Mouse (Mus musculus): ENCODE measurements around the gene Rpl31. TPM values are rescaled to one million over a fixed set of nuclear protein-coding genes. Genes with fewer than 3 reads are reported as not detected.
A peak's percentile ranks its signal among the peaks of the same experiment; 100 is the strongest.

Rpl31 gene
- polyA plus RNA-seq, 1 experiment = 599 TPM

DNA sequence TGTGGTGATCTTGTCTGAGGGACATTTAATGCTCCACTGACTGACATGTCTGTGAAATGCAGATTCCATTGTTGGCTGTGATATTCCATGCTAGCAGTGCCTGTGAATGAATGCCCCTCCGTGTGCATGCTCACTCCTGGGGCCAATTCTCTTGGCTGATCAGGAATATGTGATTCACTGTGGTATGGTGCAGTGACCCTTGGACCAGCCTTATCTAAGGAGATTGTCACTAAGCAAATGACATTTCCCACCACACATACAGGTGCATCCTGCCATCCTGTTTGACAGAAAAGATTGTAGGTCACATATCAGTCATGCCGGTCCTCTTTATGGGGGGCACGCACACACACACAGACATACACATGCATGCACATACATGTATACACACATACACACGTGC is 35.2 kb upstream of the Rpl31 start:
- no peak for DNase-seq
- Histone ChIP-seq H3K4me1 (ENCODE audit: control insufficient read depth, insufficient read depth, low read length) (peaks cover 3% of the 10 kb centered on the region; the same call in 1 of the 2 replicates), H3K27me3 (ENCODE audit: control insufficient read depth, insufficient read depth, low read length) (no peaks in the 10 kb centered on the region), H3K27ac (ENCODE audit: insufficient read depth, low read length) (no peak overlapping the region), H3K4me3 (replicated peaks; ENCODE audit: insufficient read depth, low read depth, low read length) (no peak overlapping the region)
- WGBS = 81% methylated on average over 4 of the region's 4 CpGs
- TF ChIP-seq CTCF (IDR thresholded peaks at IDR 0.05; ENCODE audit: borderline replicate concordance, insufficient read depth, low read depth, low read length) (no peak), POLR2A (IDR thresholded peaks at IDR 0.05; ENCODE audit: borderline replicate concordance, insufficient read depth, low read length) (no peak)

DNA sequence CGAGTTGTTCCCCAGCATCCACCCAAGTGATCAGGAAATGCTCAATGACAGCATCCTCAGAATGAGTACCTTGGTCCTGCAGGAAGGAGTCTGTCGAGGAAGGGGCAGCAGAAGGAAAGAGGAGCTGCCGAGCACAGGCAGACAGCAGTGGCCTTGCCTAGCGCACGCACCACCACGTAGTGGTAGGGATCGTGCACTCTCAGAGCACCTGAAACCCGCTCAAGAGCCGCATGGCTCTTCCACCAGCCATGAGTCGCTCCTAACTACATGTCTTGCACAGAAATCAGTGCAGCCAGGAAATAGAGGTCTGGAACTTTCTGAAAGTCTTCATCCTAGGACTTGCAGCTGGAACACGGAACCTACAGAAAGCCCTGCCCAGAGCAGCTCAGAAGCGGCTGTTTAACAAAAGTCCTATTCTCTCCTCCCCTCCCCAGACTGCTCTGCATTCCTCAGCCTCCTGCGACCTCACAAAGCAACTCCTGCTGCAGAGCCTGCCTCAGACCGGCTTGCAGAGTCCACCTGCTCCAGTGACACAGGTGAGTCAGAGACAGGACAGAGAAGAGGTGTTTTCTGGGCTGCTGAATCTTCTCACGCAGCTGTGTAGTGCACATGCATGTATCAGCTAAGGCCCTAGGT is 32.0 kb upstream of the Rpl31 start:
- H3K27me3 ChIP-seq (ENCODE audit: control insufficient read depth, insufficient read depth, low read length) = no peaks in the 10 kb centered on the region
- DNase-seq = no peak
- H3K27ac ChIP-seq (ENCODE audit: insufficient read depth, low read length) = no peak overlapping the region
- 52% methylated on average over 15 of the region's 15 CpGs for WGBS
- H3K4me1 ChIP-seq (ENCODE audit: control insufficient read depth, insufficient read depth, low read length) = peaks cover 3% of the 10 kb centered on the region; the same call in 1 of the 2 replicates
- no peak for TF ChIP-seq POLR2A (IDR thresholded peaks at IDR 0.05; ENCODE audit: borderline replicate concordance, insufficient read depth, low read length)
- no peak for TF ChIP-seq CTCF (IDR thresholded peaks at IDR 0.05; ENCODE audit: borderline replicate concordance, insufficient read depth, low read depth, low read length)
- H3K4me3 ChIP-seq (replicated peaks; ENCODE audit: insufficient read depth, low read depth, low read length) = no peak overlapping the region

DNA sequence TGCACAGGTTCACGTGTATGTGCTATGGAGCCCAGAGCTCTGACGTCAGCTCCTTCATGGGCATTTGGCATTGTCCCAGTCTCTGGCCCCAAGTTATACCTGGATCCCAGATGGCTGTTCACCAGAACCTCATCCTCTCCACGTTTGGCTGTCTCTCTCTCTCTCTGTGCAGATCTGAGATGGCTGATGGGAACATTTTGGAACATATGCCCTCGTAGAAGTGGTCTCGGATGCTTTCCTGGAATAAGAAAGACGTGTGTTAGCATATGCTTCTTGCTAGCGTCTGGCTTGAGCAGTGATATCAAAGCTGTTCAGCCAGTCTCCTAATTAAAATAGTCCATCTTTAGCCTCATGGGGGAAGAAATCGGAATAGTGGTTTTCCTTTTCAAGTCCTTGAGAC is 30.9 kb upstream of the Rpl31 start:
- no peaks in the 10 kb centered on the region for H3K4me1 ChIP-seq (ENCODE audit: control insufficient read depth, insufficient read depth, low read length)
- H3K27me3 ChIP-seq (ENCODE audit: control insufficient read depth, insufficient read depth, low read length) = no peaks in the 10 kb centered on the region
- TF ChIP-seq CTCF (IDR thresholded peaks at IDR 0.05; ENCODE audit: borderline replicate concordance, insufficient read depth, low read depth, low read length) = no peak
- no peak for TF ChIP-seq POLR2A (IDR thresholded peaks at IDR 0.05; ENCODE audit: borderline replicate concordance, insufficient read depth, low read length)
- H3K27ac ChIP-seq (ENCODE audit: insufficient read depth, low read length) = no peak overlapping the region
- no peak overlapping the region for H3K4me3 ChIP-seq (replicated peaks; ENCODE audit: insufficient read depth, low read depth, low read length)
- WGBS = 33% methylated on average over 8 of the region's 8 CpGs
- peak in 1 of 2 experiments; percentile 29 for DNase-seq

DNA sequence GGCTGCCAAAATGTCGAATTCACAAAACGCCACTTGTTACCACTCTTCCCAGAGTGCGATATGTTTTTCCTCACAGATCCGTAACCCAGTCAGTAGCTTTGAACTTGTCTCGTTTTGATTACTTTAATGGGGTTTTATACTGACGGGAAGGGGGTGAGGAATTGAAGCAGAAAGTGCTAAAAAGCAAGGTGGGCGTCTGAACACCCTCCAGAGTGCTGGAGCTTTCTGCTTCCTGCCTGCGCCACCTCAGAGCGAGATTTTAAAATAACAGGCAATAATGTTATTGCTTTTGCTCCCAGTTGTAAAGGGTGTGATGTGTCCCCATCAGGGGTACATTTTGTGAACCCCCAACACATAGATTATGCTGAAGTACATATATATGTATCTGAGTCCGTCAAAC is 28.8 kb upstream of the Rpl31 start:
- TF ChIP-seq POLR2A (IDR thresholded peaks at IDR 0.05; ENCODE audit: borderline replicate concordance, insufficient read depth, low read length) = no peak
- 88% methylated on average over 10 of the region's 10 CpGs for WGBS
- no peak overlapping the region for H3K4me3 ChIP-seq (replicated peaks; ENCODE audit: insufficient read depth, low read depth, low read length)
- no peaks in the 10 kb centered on the region for H3K4me1 ChIP-seq (ENCODE audit: control insufficient read depth, insufficient read depth, low read length)
- no peak for DNase-seq
- no peak overlapping the region for H3K27ac ChIP-seq (ENCODE audit: insufficient read depth, low read length)
- H3K27me3 ChIP-seq (ENCODE audit: control insufficient read depth, insufficient read depth, low read length) = no peaks in the 10 kb centered on the region

DNA sequence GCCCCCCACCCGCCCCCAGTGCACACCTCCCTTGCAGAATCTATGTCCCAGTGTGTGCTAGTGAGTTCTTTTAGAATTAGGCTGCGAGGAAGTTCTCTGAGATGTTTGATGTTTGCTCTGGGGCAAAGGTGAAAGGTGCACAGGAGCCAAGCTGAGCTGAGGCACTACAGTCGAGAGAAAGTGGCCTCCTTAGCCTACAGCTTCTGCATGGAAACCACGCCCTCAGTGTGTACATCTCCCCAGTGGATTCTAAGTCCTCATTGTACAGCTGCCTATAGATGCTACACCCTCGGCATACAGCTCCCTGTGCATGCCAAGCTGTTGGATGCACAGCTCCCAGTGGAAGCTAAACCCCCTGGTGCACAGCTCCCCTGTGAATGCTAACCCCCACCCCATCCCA is 28.2 kb upstream of the Rpl31 start:
- H3K27ac ChIP-seq (ENCODE audit: insufficient read depth, low read length) = no peak overlapping the region
- DNase-seq = no peak
- H3K27me3 ChIP-seq (ENCODE audit: control insufficient read depth, insufficient read depth, low read length) = no peaks in the 10 kb centered on the region
- WGBS = 71% methylated on average over 5 of the region's 5 CpGs
- no peak overlapping the region for H3K4me3 ChIP-seq (replicated peaks; ENCODE audit: insufficient read depth, low read depth, low read length)
- H3K4me1 ChIP-seq (ENCODE audit: control insufficient read depth, insufficient read depth, low read length) = no peaks in the 10 kb centered on the region
- TF ChIP-seq POLR2A (IDR thresholded peaks at IDR 0.05; ENCODE audit: borderline replicate concordance, insufficient read depth, low read length) (no peak), CTCF (IDR thresholded peaks at IDR 0.05; ENCODE audit: borderline replicate concordance, insufficient read depth, low read depth, low read length) (no peak)

DNA sequence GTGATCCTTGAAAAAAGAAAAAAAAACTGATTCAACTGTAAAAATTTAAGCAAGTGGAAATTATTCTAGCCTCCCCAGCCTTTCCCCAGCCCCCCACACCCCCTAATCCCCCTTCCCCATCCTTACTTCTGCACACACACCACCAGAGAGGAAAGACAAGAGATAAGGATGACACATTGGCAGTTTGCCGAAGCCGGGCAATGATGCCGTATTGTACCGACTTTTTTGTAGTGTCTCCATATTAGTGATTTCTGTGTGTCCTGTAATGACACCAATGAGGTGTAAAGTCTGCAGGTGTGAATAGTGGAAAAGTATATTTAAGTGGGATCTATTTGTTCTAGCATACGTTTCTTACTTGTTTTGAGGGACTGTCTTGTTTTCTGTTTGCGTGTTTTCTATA is 27.5 kb upstream of the Rpl31 start:
- Histone ChIP-seq H3K4me1 (ENCODE audit: control insufficient read depth, insufficient read depth, low read length) (no peaks in the 10 kb centered on the region), H3K4me3 (replicated peaks; ENCODE audit: insufficient read depth, low read depth, low read length) (no peak overlapping the region), H3K27me3 (ENCODE audit: control insufficient read depth, insufficient read depth, low read length) (no peaks in the 10 kb centered on the region), H3K27ac (ENCODE audit: insufficient read depth, low read length) (no peak overlapping the region)
- no peak for TF ChIP-seq POLR2A (IDR thresholded peaks at IDR 0.05; ENCODE audit: borderline replicate concordance, insufficient read depth, low read length)
- TF ChIP-seq CTCF (IDR thresholded peaks at IDR 0.05; ENCODE audit: borderline replicate concordance, insufficient read depth, low read depth, low read length) = no peak
- WGBS = 86% methylated on average over 6 of the region's 6 CpGs
- DNase-seq = no peak

DNA sequence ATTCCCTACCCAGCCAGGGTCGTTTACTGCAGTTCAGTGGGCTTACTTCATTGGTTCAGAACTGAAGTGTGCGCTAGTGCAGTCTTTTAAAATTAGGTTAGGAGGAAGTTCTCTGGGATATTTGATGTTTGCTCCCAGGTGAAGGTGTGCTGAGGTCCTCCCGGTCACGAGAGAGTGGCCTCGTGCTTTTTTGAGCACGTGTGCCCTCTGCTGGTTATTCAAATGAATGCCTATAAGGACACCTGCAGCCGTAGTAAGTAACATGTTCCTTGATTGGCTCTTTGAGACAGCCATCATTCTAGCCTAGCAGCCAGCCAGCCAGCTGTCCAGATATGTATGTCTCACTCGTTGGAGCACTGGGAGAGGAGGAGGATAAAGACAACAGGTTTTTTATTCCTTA is 27.0 kb upstream of the Rpl31 start:
- DNase-seq = peak; percentile 64 to 69
- Histone ChIP-seq H3K27ac (ENCODE audit: insufficient read depth, low read length) (no peak overlapping the region), H3K4me1 (ENCODE audit: control insufficient read depth, insufficient read depth, low read length) (no peaks in the 10 kb centered on the region), H3K27me3 (ENCODE audit: control insufficient read depth, insufficient read depth, low read length) (no peaks in the 10 kb centered on the region), H3K4me3 (replicated peaks; ENCODE audit: insufficient read depth, low read depth, low read length) (no peak overlapping the region)
- WGBS = 15% methylated on average over 8 of the region's 8 CpGs
- TF ChIP-seq CTCF (IDR thresholded peaks at IDR 0.05; ENCODE audit: borderline replicate concordance, insufficient read depth, low read depth, low read length) = peak; percentile 81
- no peak for TF ChIP-seq POLR2A (IDR thresholded peaks at IDR 0.05; ENCODE audit: borderline replicate concordance, insufficient read depth, low read length)

DNA sequence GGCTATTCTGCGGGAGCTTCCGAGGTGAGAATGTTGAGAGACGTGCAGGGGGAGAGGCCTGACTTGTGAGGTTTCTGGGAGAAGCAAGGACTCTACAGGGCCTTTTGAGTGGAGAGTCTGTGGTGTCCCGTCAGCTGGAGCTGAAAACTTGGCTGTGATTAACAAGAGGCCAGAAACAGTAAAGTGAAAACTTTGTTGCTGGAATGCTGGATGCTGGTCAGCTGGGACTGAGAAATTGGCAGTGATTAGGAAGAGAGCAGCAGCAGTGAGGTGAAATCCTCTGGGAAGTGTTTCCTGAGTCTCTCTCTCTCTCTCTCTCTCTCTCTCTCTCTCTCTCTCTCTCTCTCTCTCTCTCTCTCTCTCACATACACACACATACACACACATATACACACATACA is 25.8 kb upstream of the Rpl31 start:
- DNase-seq = peak in 1 of 2 experiments; percentile 12
- 74% methylated on average over 4 of the region's 4 CpGs for WGBS
- no peaks in the 10 kb centered on the region for H3K27me3 ChIP-seq (ENCODE audit: control insufficient read depth, insufficient read depth, low read length)
- no peak overlapping the region for H3K4me3 ChIP-seq (replicated peaks; ENCODE audit: insufficient read depth, low read depth, low read length)
- no peak overlapping the region for H3K27ac ChIP-seq (ENCODE audit: insufficient read depth, low read length)
- H3K4me1 ChIP-seq (ENCODE audit: control insufficient read depth, insufficient read depth, low read length) = no peaks in the 10 kb centered on the region
- TF ChIP-seq POLR2A (IDR thresholded peaks at IDR 0.05; ENCODE audit: borderline replicate concordance, insufficient read depth, low read length) (no peak), CTCF (IDR thresholded peaks at IDR 0.05; ENCODE audit: borderline replicate concordance, insufficient read depth, low read depth, low read length) (no peak)

Measured in cerebellum, adult 2 months (tissue).